Mouse (Mus musculus): Measurements from ENCODE around the gene Mdm2.

DNA sequence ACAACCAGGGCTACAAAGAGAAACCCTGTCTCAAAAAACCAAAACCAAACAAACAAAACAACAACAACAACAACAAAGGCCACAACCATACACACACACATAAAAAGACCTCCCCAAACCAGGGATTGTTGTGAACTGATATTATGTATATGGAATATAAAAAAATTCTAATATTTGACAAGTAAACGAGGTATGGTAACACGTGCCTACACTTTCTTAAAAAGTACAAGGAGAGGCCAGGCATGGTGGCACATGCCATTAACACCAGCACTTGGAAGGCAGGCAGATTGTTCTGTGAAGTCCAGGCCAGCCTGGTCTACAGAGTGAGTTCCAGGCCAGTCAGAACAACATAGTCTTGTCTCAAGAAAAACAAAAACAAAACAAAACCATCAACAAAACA is 32.6 kb upstream of the Mdm2 start:
- TF ChIP-seq CTCF (IDR thresholded peaks at IDR 0.05; ENCODE audit: low read depth) (no peak), EP300 (IDR thresholded peaks at IDR 0.05; ENCODE audit: low read depth) (no peak)
